Mouse (Mus musculus): ENCODE data around the gene Zcwpw1.

The Zcwpw1 gene

DNA sequence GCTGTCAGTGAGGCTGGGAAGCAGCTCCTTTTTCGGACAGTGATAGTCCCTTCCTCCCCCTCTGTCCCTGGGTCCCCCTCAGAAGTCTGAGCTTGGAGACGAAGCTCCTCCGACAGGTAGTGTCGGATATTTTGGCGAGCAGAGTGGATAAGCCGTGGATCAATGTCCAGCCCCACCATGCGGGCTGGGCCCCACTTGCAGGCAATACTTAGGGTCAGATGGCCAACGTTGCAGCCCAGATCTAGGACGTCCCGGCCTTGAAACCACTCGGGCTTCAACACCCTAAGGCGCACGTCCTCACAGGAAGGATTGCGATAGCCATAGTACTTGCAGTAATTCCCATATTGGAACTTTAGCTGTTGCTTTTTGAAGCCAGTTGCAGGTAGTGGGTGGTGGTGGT lies 3.1 kb upstream of the Zcwpw1 start:
- in situ Hi-C loops (cut with MboI, MseI), result no loop called here

DNA sequence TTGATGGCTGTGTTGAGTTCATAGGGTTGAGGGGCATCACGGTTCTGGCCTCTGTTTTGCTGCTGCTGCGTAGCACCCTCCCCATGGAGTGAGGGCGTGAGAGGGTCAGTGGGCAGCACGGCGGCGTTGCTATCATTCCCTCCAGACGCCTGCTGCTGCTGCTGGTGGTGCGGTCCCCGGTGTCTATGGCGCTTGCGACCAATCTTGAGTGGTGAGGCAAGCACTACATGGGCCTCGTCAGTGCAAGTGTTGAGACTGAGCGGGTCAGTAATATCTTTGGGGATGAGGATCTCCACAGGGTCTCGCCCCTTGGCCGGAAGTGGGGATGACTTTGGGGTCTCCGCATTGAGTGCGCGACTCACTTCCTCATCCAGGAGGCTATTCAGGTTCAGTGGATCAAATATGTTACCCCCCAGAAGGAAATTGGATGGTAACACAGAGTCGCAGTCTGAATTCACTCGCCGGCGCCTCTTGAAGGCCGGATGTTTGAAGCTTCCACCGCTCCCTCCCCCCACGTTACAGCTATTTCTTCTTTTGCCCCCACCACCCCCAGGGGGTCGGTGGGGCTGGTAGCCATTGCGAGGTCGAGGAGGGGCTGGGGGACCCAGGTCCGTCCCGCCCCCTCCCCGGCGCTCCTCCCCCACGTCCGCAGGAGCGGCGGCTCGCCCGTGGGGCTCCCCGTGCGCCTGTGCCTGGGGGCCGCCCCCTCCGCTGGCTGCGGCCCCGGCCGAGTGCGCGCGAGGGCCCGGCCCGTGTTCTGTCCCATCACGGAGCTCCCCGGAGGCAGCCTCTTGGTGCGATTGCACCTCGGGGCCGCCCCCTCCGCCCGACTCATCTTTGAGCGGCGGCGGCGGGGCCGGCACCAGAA lies 2.2 kb upstream of the Zcwpw1 start:
- in situ Hi-C loops (cut with MboI, MseI), result no loop called here

DNA sequence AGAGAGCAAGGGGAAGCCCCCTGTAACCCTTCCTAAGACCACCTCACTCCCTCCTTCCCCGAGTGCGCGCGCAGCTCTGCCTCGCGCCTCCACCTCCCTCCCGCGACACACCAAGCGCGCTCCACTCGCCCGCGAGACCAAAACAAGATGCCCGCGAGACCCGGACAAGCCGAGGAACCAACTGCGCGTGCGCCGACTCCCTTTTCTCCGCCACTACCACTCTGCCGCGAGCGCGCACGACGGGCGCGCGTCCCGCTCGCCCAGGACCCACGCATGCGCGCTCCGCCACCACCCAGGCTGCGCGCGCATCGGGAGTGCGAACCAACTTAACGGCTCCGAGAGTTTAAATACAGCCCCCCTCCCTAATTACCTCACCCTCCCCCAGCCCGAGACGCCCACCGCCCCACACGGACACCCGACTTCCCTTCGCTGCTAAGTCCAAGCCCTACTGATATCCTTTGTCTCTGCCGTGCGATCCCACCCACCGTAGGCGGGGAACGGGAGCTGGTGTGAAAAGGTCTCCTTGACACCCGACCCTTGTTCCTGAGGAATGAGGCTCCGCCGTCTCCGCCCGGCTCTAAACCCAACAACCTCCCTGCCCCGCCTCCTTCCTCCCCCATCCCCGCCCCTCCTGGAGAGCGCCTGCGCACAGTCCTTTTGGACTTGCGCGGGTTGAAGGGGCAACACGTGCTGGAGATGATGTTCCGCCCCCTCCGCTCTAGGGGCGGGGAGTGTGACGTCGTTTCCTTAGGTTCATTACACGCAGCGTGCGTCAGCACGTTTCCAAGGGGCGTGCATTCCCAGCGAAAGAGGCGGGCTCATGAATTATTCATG lies 1.3 kb upstream of the Zcwpw1 start:
- in situ Hi-C loops (cut with MboI, MseI), result no loop called here

GRCm38 (mm10) chr5:137788171-137788570 lies 573 bp downstream of the Zcwpw1 start:
- in situ Hi-C loops (cut with MboI, MseI), result no loop called here

GRCm38 (mm10) chr5:137788946-137789531 lies 1.4 kb downstream of the Zcwpw1 start:
- in situ Hi-C loops (cut with MboI, MseI), result no loop called here

GRCm38 (mm10) chr5:137791553-137791952 lies 4.0 kb downstream of the Zcwpw1 start:
- in situ Hi-C loops (cut with MboI, MseI), result no loop called here

DNA sequence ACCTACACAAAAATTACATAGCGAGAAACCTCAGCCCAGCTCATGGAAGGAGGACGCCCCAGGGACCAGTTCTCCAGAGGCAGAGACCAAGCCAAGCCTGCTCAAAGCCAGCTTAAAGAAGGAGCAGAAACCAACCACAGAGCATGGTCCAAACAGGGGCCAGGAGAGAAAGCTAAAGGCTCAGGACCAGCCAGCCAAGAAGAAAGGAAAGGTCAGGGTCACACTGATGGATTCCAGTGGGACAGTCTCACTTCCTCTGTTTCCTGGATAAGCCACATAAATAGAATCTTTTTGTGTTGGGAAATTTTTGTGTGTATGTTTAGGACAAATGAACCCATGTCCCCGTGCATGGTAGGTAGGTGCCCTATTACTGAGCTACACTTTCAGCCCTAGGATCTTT lies 9.0 kb downstream of the Zcwpw1 start:
- in situ Hi-C loops (cut with MboI, MseI), result no loop called here

DNA sequence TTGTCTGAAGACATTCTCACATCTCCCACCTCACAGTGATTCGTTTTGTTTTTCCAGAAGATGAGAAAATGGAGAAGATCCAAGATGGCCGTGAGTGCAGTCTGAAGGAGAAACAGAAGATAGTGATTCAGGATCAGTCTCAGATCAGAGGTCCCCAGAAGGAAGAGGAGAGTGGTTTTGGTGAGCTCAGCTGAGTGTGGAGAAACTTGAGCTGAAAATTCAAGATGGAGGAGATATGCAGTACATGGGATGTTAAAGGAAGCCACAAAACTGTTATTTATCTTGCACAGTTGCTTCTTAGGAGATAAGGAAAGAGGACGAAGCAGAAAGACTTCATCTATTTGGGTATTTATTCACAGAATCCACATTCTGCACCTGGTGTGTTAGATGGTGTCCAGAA lies 13.3 kb downstream of the Zcwpw1 start:
- in situ Hi-C loops (cut with MboI, MseI), result loop anchor here (5.0 kb wide), 1 partner anchor 76 kb away; no protein-coding TSS in a partner anchor

DNA sequence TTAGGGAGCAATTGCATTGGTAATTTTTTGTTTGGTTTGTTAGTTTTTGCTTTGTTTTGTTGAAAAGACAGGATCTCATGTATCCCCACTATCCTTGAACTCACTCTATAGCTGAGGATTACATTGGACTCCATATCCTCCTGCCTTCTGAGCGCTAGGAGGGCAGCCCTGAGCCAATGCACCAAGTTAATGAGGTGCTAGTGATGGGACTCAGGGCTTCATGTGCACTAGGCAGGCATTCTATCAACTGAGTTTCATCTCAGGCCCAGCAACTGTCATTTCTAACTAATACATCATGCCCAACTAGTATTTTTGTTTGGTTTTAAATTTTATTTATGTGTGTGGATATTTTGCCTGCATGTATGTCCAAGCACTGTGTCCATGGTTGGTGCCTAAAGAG lies 18.6 kb downstream of the Zcwpw1 start:
- in situ Hi-C loops (cut with MboI, MseI), result no loop called here

DNA sequence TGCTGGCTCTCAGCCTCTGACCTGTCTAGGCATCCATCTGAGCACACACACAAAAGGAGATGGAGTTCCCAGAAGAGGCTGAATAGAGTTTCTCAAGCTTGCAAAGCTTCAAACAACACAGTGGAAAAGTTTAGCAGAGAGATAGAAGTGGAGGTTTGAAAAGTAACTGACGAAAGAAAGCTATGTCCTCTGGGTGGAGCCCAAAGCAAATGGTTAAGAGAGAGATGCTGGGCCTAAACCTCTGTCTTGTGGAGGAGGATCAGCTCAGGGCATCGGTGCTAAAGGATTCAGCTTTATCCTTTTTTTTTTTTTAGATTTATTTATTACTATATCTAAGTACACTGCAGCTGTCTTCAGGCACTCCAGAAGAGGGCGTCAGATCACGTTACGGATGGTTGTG lies 20.7 kb downstream of the Zcwpw1 start:
- in situ Hi-C loops (cut with MboI, MseI), result no loop called here

DNA sequence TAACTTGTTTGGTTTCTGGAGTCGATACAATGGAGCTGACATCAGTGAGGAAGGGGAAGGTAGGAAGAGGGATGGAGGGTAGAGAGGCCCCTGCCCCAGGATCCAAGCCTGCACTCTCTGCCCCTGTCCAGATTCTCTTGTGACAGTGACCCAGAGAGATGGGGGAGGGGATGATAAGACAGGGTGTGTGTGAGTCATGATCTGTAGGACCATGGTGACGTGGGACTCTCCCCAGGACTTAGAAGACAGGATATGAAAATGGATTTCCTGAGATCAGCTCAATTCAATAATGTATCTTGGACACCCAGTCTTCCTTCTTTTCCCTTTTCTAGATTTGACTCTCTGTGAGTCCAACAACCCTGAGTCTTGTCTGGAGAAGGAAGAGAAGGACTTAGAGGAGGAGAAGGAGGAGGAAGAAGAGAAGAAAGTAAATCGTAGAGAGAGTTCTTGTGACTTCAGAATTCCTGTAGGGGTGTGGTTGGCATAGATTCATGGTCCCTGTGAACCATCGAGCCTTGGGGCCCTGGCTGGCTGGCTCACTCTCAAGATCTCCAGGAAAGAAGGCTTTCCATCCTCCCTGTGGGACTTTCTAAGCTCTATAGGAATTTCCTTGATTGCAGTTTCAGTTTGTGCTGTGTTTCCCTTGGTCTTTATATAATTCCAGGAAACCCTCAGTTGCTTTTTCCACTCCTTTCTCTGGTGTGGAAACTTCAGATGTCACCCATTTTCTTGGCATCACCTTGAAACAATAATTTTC lies 30.0 kb downstream of the Zcwpw1 start:
- in situ Hi-C loops (cut with MboI, MseI), result no loop called here

DNA sequence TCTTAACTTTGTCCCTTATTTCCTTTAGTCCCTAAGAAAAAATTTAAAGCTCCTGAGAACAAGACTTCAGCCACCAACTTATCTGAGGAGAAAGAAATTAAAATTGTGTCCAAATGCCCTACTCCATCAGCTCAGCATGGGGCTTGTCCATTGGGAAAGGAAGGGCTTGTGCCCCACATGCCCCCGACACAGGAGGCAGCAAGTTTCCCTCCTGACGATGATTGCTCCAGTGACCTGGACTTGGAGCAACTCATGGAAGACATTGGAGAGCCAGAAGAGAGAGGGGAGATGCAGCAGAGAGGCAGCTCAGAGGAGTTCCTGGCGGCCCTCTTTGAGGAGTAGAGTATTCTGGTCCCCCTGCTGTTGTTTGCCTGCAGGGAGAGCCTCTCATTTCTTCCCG lies 34.5 kb downstream of the Zcwpw1 start:
- in situ Hi-C loops (cut with MboI, MseI), result no loop called here

GRCm38 (mm10) chr5:137822602-137823001 lies 35.0 kb downstream of the Zcwpw1 start:
- in situ Hi-C loops (cut with MboI, MseI), result no loop called here

GRCm38 (mm10) chr5:137823455-137824045 lies 36.0 kb downstream of the Zcwpw1 start:
- in situ Hi-C loops (cut with MboI, MseI), result no loop called here

DNA sequence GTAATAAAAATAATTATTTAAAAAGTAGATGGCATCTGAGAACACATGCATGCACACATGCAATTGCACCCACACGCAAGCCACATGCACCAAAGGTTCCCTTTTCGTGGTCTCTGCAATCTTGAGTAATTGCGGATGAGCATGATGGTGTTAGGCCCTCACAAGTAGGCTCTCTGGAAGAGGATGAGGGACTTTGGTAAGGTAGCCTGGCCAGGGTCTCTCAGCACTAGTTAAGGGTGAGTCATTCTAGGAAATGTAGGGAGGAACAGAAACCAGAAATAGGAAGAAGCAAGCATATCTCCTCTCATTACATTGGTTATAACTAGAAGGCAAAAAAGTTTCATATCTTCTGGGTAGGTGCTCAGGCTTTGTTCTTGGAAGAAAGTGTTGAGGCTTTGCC lies 37.4 kb downstream of the Zcwpw1 start:
- in situ Hi-C loops (cut with MboI, MseI), result no loop called here

DNA sequence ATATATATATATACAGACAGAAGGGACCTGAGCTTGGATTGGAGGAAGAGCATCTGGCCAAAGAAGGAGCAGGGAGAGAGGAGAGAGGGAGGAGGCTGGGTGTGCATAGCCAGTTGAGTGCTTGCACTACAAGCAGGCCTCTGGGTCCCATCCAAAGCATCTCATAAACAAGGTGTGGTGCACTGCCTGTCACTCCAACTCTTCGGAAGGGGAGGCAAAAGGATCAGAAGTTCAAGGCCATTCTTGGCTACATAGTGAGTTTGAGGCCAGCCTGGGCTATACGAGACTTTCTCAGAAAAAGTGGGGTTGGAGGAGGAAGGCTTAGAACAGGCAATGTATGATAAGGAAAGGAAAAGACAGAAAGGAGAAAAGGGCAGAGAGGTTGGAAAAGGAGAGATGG lies 38.4 kb downstream of the Zcwpw1 start:
- in situ Hi-C loops (cut with MboI, MseI), result no loop called here

GRCm38 (mm10) chr5:137826421-137826820 lies 38.8 kb downstream of the Zcwpw1 start:
- in situ Hi-C loops (cut with MboI, MseI), result no loop called here

GRCm38 (mm10) chr5:137828694-137829093 lies 41.1 kb downstream of the Zcwpw1 start:
- in situ Hi-C loops (cut with MboI, MseI), result no loop called here

- in situ Hi-C loops (cut with MboI, MseI), result no loop called here
Observed at GRCm38 (mm10) chr5:137830238-137830637, 42.6 kb downstream of the Zcwpw1 start.

DNA sequence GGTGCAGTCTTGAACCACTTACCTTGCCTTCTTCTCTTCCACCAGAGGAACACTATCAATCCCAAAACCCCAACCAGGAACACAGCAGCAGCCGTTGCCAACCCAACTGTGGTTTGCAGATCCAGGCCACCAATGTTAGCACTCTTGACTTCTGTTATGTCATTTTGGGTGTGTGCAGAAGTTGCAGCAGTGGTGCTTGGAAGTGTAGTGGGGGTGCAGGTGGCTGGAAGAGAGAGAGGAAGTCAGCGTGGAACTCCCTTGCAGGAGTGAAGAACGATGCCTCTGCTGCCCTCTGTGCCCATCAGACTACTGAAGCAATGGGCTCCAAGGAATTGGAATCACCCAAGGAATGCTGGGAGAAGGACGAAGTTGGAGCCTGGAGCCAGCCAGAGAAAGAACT lies 43.5 kb downstream of the Zcwpw1 start:
- in situ Hi-C loops (cut with MboI, MseI), result no loop called here

GRCm38 (mm10) chr5:137831506-137831905 lies 43.9 kb downstream of the Zcwpw1 start:
- in situ Hi-C loops (cut with MboI, MseI), result no loop called here

Measured in T-helper 1 cell (primary cell).